Mouse (Mus musculus) T-helper 1 cell (primary cell): ENCODE measurements around the gene Jam2.

Source experiments
- in situ Hi-C: fragments of 300-600 bp; cut with MboI, MseI; formaldehyde crosslinking; loops from one replicate; pipeline ENCODE4 v1.15.1; 2025; ENCODE audit warnings: high pct_unique_total_duplicates

The Jam2 gene

DNA sequence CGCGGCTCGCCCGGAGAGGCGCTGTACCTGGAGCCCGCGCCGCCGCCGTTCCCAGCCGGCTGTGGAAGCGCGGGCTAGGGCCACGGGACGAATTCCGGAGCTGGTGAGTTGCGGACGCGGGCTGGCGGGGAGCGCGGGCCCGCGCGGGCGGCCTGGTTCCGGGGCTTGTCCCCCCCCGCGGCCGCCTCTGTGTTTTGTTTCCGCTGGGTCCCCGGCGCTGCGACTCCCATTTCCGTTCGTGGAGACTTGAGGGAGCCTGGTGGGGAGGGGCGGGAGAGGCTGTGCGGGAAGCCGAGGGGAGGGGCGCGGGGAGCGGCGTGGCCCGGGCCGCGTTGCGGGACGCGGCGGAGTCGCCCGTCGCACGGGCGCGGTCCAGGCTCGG, 61.5 kb downstream of the Jam2 start, which contains the start of gene Atp5j:
Atp5j (minus strand) TSS at position 185 of the 382 bp plus-strand sequence.
- in situ Hi-C loops: loop anchor here (10.0 kb wide), 1 partner anchor 251 kb away; no protein-coding TSS in a partner anchor

DNA sequence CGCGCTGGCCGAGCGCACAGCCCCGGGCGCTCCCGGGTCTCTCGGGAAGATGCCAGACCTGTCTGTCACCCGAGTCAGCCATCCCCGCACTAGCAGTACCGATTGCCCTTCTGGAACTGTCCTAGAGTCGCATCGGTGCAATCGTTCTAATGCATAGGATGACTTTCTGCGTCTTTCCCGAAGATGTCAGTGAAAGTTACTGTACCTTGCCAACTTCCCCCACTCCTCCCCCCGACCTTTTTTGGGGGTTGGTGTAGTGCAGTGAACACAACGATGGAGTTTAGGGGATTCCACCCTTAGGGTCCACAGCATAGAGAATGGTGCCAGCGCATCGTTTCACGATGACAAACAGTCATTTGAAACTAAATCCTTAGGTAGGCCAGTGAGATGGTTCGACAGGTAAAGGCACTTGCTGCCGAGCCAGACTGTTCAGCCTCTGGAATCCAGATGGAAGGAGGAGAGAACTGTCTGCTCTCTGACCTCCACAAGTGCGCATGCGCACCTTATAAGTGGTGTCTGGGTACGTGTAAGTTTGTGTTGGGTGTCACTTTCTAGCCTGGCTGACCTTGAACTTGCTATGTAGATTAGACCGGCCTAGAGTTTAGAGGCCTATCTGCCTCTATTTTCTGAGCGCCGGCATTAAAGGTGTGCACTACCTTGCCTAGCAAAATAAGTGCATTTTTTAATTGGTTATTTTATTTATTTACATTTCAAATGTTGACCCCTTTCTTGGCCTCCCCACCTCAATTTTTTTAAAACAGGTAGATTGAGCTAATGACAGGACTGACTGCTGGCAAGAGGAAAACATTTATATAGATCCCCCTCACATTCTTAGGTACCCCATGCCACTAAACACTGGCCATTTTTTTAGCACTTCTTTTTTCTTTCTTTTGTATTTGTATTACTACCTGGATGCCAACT, 62.2 kb downstream of the Jam2 start:
- in situ Hi-C loops: loop anchor here (10.0 kb wide), 1 partner anchor 251 kb away; no protein-coding TSS in a partner anchor

DNA sequence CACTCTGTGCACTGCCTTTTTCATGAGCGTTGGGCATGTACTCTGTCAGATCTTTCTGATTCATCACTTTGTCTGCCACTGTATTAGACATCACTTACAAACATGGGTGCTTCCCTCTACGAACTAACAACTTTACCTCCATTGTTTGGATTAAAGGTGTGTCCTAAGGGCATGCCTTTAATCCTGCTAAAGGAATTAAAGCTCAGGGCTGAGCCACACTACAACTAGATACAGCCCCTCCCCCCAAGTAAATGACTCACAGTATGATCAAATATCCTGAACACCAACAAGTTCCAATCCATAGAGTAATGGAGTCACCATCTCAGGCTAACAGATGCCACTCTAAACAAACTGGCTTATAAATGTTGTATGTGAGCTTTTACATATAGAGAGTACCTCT, 64.7 kb downstream of the Jam2 start:
- in situ Hi-C loops: loop anchor here (10.0 kb wide), 1 partner anchor 254 kb away; no protein-coding TSS in a partner anchor

DNA sequence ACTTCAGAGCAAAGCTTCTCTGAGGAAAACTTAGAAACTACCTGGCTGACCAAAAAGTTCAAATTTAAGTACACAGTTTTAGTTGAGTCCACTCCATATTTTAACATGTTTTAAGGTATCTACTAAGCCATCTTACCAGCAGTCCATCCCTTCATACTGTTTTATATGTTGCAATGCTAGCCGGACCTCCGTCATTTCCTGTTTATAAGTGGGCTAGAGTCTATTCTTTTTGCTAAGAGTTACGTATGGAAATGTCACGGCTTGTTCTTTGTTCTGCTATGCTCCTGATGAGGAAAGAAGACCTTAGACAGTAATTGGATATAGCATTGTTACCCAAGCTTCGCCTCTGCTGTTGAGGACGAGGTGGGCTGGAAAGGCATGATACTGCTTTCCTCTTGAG, 79.6 kb downstream of the Jam2 start:
- in situ Hi-C loops: no loop called here

DNA sequence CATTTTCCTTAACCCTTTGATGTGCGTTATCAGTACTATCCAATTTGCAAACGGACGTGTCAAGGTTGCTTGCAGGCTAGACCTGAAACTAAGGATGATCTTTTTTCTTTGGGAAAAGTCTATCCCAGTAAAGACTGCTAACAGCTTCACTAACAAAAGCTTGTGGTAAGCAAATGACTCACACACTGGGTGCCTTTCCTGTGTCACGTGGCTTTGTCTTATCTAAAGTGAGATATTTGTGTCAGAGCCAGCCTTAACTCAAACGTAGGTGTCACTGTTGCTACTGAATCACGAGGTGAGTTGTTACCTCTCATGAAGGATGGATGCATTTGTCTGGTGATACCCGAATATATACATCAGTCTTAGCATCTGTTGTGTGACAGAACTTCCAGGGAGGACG, 90.7 kb downstream of the Jam2 start:
- in situ Hi-C loops: no loop called here

DNA sequence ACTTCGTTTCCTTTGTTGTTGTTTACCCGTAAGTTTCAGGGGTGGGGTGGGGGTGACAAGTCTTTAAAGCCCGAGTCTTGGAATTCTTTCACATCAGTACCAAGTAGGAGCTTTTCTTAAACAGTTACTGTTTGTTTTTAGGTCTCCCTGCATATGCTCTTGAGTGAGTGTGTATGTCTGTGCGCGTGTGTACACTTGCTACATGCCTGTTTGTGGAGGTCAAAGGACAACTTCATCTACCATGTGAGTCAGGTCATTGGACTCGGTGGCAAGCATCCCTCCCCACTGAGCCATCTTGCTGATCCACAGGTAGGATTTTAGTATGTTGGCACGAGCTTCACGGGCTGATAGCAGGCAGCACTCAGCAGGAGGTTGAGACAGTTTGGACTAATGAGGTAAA, 99.9 kb downstream of the Jam2 start:
- in situ Hi-C loops: no loop called here

DNA sequence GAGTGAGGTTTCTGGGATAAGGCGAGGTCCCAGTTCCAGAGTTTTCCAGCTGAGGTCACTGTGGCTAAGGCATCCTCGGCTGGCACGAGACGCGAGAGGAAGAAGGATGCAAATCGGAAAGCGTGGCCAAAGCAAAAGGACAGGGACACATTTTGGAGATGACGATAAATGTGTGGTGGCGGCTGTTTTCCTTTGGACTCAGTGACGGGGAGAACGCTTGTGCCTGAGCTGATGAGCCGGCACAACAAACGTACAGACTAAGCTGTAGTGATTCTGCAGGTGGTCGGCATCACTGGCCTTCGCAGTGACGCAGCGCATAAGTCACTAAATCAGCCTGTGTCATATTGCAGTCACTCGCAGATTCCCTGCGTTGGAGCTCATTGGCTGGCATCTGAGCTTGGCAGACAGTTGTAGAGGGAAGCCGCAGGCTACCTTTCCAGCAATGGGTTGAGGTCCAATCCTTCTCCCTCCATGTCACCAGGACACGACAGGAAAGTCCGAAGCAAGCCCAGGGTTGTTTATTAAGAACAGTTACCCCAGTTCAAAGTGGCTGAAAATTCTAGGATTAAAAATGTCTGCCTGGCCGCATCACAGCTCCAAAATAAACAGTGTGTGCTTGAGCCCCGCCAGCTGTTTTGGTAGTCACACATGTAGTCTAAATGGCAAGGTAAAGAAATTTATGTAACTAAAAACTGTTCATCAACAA, 101.2 kb downstream of the Jam2 start:
- in situ Hi-C loops: no loop called here
